Mouse (Mus musculus): ENCODE results near the gene Dock6.
"Not testable (repeated sequence)": the region's sequence is repeated elsewhere in the genome, so short reads cannot be mapped to it uniquely, and the experiment has no call there.

Dock6 gene

GRCm38 (mm10) chr9:21781657-21782468, 70.6 kb downstream of the Dock6 start:
- DNase-seq (ENCODE audit: low spot score) = no peak

- DNase-seq (ENCODE audit: low spot score) = no peak
Observed at GRCm38 (mm10) chr9:21777726-21778125, 74.7 kb downstream of the Dock6 start.

GRCm38 (mm10) chr9:21774353-21774752, 78.1 kb downstream of the Dock6 start:
- DNase-seq (ENCODE audit: low spot score) = no peak

DNA sequence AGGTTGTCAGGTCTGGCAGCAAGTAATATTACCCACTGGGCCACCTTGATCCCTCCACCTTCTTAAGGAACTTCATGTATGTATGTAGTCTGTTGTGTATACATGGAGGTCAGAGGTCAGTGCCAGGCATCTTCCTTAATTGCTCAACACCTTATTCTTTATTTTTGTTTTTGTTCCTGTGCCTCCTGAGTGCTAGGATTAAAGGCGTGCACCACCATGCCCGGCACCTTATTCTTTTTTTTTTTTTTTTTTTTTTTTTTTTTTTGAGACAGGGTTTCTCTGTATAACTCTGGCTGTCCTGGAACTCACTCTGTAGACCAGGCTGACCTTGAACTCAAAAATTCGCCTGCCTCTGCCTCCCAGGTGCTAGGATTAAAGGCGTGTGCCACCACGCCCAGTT, 79.0 kb downstream of the Dock6 start:
- DNase-seq (ENCODE audit: low spot score) = not testable (repeated sequence)

GRCm38 (mm10) chr9:21769558-21770183, 82.8 kb downstream of the Dock6 start:
- DNase-seq (ENCODE audit: low spot score) = no peak

DNA sequence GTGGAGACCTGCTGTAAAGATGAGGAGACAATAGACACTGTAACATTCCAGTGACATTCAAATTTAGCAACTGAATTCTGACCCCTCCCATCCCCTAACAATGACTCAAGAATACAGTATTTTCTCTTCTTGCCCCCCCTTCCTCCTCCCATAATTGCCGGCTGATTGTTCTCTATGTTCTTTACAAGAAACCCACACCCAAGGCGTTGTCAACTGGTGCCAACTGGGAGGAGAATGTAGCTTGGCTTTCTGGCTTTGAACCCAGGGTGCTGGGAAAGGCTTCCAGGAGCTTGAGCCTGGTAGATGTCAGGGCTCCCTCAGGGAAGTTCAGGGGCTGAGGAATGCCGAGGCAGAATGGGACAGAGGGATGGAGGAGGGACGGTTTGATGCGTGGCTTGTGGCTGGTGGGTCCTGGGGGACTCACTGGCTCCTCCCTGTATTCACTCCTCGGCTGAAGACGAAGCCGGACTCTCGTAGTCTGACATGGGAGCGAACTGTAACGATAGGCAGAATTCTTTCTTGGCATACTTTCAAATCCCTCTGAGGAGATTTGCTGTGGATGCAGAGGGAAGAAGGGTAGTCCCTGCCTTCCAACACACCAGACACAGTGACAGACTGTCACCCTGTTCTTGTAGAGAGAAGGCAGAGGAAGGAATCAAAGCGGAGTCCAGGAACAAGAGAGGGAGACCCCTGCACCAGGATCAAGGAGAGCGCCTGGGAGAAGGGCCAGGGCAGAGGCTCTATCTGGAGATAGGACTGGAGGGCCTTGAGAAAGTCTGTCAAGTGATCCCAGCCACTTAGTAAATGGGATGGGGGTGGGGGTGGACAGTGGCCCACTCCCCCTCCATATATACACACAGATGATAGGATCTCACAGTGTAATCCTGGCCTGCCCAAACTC, 83.7 kb downstream of the Dock6 start:
- DNase-seq (ENCODE audit: low spot score) = no peak

GRCm38 (mm10) chr9:21767896-21768295, 84.5 kb downstream of the Dock6 start:
- no peak for DNase-seq (ENCODE audit: low spot score)

DNA sequence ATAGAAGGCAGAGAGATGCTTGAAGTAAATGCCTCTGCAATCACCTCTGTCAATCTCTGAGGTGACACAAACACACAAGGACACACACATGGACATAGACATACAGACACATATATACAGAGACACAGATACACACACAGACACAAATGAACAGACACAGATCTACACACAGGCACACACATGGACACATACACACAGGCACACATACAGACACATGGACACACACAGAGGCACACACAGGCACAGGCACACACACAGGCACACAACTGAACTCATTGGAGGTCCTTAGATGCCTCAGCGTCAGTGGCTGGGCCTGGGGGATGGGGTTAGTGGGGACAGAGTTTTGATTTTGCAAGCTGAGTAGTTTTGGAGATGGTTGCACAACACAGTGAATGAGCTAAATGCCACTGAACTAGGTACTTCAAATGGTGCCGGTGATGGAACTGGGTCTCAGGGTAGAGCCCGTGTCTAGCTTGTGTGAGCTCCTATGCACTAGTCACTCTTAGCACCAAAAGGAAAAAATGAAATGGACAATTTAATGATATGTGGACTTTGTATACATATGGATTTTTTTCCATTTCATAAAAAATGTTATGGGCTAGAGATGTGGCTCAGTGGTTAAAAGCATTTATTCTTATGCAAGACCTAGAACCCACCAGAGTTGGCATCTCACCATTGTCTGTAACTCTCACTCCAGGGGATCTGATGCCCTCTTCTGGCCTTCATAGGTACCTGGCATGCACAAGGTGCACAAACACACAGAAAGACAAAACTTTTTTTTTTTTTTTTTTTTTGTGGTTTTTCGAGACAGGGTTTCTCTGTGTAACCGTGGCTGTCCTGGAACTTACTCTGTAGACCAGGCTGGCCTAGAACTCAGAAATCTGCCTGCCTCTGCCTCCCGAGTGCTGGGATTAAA, 88.1 kb downstream of the Dock6 start:
- DNase-seq (ENCODE audit: low spot score) = no peak

DNA sequence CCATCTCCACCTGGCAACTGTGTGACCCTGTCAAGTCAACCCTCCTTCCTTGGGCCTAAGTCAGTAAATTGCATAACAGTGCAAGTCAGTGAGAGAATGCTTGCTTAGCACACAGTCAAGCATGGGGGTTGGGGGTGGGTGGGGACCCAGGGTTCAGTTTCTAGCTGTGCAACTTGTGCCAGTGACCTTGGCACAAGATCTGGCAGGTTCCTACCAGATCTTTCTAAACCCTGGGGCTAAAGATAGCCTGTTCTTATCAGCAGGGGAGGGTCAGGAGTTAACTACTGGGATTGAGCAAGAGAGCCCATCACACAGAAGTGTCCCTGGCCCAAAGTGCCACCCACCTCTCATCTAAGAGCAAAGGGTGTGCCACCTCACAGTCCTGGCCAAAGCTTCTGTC, 90.3 kb downstream of the Dock6 start:
- DNase-seq (ENCODE audit: low spot score) = no peak

GRCm38 (mm10) chr9:21760155-21761088, 92.0 kb downstream of the Dock6 start, which contains the start of gene Spc24:
TSS of gene Spc24 (minus strand) at chr9:21760303.
- peak; percentile 88 for DNase-seq (ENCODE audit: low spot score)

- DNase-seq (ENCODE audit: low spot score) = no peak
Observed at GRCm38 (mm10) chr9:21759718-21760117, 92.7 kb downstream of the Dock6 start.

- no peak for DNase-seq (ENCODE audit: low spot score)
Observed at GRCm38 (mm10) chr9:21758576-21759529, 93.6 kb downstream of the Dock6 start.

GRCm38 (mm10) chr9:21754516-21755321, 97.7 kb downstream of the Dock6 start:
- no peak for DNase-seq (ENCODE audit: low spot score)

DNA sequence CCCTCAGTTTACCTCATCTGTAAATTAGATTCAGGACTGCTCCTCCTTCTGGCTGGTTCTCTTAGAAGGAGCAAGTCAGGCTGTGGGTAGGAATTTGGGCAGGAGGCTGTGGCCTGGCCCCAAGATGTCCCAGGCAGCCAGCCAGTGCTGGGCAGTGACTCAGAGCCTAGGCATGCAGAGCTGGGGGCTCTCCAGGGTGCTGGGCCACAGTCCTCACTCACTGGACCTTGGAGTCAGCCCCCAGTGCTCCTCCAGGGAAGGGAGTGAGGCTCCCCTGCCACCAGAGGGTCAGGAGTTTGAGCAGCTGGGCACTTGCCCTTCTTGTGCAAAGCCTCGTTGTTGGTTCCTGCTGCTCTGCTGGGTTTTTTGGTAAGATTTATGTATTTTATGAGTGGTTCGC, 98.4 kb downstream of the Dock6 start:
- no peak for DNase-seq (ENCODE audit: low spot score)

- DNase-seq (ENCODE audit: low spot score) = no peak
Observed at GRCm38 (mm10) chr9:21752252-21752792, 100.1 kb downstream of the Dock6 start.

DNA sequence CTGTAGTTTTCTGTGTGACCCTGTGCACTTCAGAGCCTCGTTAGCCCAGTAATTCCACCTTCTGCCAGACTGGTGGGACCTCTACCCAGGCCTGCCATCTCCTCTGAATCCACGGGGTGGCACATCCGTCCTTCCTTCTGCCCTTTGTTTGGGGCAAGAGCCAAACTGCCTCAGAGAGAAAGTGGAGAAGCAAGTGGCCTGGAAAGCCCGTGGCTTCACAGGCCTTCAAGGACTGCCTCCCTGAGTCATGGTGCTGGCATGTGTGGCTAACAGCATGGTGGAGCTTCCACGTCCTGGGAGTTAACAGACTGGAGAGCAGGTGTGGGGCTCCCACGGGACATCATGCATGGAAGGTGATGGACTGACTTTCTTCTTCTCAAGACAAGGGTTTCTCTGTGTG, 101.1 kb downstream of the Dock6 start:
- DNase-seq (ENCODE audit: low spot score) = no peak

GRCm38 (mm10) chr9:21750370-21750769, 102.1 kb downstream of the Dock6 start:
- no peak for DNase-seq (ENCODE audit: low spot score)

All from spleen, adult 12 weeks (tissue).